Mouse (Mus musculus): ENCODE measurements around the gene Dnaic1.

- no peak for TF ChIP-seq POLR2A (IDR thresholded peaks at IDR 0.05; ENCODE audit: control insufficient read depth, extremely low read depth, insufficient read depth, low read length, poor library complexity)
- no peak for TF ChIP-seq CTCF (IDR thresholded peaks at IDR 0.05; ENCODE audit: borderline replicate concordance, control insufficient read depth, extremely low read depth, insufficient read depth, low read length, poor library complexity)
Observed at GRCm38 (mm10) chr4:41568682-41569410, 729 bp upstream of the Dnaic1 start.

All from thymus, adult 2 months (tissue).